Mouse (Mus musculus): ENCODE results near the gene Nsun5.

Gene Nsun5

DNA sequence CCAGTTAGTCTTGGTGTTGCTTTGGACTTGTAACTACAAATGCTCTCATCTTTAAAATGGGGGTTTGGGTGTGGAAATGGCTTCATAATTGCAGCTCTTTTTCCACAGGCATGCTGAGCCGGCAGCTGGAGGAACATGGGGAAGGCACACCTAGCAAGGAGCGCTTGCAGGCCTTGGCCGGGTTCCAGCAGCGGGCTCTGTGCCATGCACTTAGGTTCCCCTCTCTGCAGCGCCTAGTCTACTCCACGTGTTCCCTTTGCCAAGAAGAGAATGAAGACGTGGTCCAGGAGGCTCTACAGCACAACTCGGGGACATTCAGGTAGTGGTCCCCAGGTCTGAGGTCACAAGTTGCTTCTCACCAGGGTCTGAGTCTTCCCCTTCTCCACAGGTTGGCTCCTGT lies 5.4 kb downstream of the Nsun5 start:
- DNase-seq (ENCODE audit: low spot score), result no peak

DNA sequence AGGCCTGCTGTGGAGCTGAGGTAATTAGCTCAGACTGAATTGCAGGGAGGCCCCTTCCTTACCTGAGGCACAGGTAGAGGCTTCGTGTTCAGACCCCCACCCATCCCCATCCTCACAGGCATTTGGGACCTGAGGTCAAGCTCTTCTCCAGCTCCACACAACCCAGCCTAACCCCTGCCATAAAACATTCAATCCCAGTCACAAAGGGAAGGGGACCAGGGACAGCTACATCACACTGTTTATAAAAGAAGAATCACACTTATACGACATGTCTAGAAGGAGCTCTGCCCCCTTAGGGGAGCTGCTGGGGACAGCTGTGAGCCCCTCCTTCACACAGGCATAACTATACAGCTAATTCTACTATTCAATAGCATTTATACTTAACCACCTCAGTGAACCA lies 6.6 kb downstream of the Nsun5 start:
- DNase-seq (ENCODE audit: low spot score), result no peak

DNA sequence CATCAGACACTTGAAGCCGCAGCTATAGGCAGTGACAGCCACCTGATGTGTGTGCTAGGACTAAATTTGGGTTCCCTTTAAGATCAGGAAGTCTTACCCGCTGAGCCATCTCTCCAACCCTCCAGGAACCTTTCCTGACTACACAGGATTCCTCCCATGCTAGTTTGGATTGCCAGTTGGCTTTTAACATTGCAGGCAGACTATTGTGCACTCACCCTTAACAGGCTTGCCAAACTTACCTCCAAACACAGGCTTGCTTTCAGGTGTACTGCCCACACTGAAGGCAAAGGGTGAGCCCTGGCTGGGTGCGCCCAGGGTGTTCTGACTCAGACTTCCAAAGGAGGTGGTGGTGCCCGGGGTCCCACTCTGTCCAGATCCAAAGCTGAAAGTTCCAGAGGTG lies 10.9 kb downstream of the Nsun5 start:
- DNase-seq (ENCODE audit: low spot score), result no peak

DNA sequence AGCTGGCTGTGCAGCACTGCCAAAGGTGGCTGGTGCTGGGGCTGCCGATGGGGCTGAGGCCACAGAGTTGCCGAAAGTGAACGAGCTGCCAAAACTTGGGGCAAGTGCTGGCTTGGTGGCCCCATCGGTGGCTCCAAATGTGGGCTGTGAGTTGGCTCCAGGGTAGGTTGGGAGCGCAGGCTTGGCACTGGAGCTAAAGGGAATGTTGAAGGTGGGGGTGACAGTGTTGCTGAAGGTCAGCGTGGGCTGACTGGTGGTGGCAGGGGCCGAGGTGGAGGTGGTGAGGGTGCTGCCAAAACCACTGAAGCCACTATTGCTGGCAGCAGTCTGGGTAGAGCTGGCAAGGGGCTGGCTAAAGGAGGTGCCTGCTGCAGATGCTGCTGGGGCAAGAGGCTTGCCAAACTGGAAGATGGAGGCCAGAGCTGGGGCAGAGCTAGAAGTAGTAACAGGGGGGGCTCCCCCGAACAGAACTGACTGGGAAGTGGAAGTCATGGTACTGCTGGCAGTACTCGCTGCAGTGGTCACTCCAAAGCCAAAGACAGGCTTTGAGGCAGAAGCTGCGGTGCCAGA lies 11.7 kb downstream of the Nsun5 start:
- no peak for DNase-seq (ENCODE audit: low spot score)

DNA sequence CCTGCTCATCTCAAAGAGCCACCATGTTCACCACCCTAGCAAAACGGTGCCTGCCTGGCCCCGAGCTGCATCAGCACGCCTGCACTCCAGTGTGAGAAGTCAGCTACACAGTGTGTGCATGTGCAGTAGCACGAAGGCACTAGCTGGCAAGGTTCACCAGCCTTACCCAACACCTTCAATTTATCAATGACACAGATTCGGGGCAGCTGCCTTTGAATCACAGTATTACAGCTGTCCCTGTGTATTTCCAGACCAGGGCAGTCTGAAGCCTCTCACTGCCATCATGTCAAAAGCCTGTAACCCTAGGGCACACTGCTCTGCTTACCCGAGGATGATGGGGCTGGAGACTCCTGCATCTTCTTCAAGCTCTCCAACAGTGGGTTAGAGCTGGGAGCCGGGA lies 13.0 kb downstream of the Nsun5 start:
- DNase-seq (ENCODE audit: low spot score), result no peak

DNA sequence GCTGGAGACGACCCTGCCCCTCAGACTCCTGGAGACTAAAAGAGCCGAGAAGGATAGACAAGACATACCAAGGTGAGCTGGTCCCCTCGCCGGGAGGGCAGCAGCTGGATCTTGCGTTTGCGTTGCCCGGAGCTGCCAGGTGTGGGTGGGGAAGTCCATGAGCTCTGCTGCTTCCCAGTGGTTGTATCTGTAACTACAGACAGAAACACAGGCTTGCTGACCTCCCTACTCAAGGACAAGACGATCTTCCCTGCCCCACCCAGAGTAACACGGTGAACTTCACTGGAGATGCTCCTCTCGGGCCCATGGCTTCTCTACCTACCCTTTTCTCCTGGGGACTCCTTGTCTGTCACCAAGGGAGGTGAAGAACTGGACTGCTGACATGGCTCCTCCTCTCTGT lies 14.0 kb downstream of the Nsun5 start:
- no peak for DNase-seq (ENCODE audit: low spot score)

DNA sequence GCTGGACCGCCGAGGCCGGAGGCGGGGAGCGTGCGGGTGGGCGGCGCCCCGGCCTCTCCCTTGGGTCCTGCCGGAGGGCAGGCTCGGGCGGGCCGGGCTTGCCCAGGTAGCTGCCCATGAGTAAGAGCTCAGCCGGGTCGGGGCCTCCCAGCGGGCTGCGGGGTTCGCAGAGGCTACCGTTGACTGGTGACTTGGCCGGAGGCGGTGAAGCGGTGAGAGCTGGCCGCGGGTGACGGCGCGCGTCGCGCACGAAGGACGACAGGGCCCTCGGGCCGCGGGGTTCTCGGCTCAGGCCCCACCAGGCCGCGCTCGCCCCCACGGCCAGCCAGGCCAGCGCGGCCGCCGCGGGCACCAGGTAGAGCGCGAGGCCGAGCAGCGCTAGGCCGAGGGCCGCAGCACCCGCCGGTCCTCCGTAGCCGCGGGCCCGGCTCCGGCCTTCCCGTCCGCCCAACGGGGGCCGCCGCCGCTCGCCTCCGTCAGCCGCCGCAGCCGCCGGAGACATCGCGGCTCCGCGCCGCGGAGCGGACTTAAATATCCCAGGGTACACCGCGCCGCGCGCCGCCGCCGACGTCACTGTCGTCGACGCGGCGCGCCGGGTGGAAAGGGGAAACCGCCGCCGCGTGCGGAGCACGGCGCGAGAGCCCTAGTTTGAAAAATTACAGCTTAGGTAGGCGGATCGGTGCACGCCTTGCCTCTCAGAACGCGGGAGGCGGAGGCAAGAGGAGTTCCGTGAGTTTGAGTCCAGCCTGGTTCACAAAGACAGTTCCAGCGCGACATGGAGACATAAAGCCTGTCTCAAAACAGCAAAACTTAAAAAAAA lies 24.5 kb downstream of the Nsun5 start, which contains the start of gene Pom121:
Gene Pom121, minus strand, starts transcription at position 543 of the 820 bp plus-strand sequence.
- DNase-seq (ENCODE audit: low spot score), result peak; percentile 82

DNA sequence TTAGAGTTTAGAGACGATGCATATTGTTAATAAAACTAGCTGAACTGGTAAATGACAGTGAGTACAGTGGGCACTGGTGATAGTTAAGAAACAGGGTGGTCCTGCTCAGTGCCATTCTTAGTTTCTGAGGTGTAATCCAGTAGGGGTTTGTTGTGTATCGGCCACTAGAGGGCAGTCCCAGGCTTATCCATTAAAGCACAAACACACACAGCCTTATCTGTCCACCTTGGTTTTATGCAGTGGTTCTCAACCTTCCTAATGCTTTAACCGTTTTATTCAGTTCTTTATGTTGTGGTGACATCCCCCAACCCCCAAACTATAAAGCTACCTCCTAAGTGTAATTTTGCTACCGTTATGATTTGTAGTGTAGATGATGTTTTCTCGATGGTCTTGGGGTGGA lies 26.1 kb downstream of the Nsun5 start:
- peak; percentile 69 for DNase-seq (ENCODE audit: low spot score)

DNA sequence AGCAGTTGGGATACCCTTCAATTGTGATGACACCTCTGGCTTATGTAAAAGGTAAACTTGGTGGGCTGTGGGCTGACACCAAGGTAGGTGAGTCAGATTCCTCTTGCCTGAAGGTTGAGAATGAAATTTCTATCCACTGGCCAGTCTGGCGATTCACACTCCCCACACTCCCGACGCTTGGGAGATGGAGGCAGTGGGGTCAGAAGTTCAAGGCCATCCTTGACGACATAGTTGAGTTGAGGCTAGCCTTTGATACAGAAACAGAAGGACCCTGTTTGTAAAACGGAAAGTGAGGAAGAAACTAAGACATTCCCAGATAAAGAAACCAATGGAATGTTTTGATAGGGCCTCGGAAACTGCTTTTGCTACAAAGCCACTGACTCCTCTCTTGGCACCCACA lies 29.6 kb downstream of the Nsun5 start:
- no peak for DNase-seq (ENCODE audit: low spot score)

DNA sequence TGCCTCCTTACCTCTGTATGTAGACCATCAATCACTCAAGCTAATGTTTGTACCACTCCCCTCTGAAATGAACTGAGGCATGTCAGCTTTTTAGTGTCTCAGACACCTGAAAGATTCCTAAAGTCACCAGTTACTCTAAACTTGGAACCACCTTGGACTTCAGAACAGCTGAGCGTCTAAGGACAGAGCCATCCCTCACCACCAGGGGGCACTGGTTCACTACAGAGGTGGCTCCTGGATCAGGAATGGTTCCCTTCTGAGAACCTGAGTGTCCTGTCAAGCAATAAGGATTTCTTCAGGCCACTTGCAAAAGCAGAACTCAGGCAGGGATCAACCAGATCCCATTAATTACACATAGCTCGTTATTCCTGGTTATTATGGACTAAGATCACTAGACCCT lies 30.5 kb downstream of the Nsun5 start:
- DNase-seq (ENCODE audit: low spot score), result peak; percentile 68

DNA sequence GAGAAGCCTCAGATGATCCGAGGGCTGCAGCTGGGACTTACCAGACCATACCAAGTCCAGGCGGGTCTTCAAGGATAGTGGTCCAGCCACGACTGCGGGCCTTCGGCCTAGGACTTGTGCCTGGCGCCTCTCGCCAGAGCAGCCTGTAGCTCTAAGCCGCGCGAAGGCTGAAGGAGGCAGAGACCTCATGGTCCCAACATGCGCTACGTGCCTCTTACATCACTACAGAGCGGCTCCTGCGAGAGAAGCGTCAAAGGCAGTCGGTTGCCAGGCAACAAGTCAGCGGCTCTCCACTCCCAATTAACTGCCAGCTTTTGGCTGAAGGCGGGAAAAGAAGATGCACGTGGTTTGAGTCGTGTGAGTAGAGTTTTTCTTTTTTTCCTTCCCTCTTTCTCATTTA lies 34.9 kb downstream of the Nsun5 start:
- no peak for DNase-seq (ENCODE audit: low spot score)

DNA sequence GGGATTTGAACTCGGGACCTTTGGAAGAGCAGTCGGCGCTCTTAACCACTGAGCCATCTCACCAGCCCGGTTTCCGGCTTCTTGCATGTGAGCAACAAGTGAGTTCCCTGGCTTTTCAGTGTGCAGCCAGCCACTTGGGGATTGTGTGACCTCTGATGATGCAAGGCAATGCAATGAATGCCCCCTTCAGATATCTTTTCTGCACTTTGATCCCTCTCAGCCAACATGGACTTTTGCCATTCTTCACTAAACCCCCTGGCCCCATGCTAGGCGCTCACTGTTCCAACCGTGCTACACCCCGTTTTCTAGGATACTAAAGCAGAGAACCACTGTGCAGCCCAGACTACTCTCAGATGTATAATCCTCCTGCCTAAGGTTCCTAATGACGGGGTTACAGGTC lies 35.7 kb downstream of the Nsun5 start:
- DNase-seq (ENCODE audit: low spot score), result no peak

DNA sequence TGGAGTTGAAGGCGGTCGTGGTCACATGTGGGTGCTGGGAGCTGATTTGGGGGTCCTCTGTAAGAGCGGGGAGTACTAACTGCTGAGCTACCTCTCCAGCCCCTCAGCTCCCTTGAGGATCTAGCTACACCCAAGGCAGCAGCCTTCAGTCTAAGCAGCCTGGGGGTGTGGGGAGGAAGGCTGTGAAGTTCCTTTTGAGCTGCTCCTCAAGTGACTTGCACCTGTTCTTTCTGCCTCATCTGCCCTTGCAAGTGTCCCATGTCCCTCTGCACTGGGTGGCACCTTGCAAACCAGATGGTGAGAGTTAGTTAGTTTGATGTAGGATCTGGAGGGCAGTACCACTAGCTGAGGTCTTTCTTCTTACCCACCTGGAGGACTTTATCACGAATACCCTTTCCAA lies 38.4 kb downstream of the Nsun5 start:
- no peak for DNase-seq (ENCODE audit: low spot score)

DNA sequence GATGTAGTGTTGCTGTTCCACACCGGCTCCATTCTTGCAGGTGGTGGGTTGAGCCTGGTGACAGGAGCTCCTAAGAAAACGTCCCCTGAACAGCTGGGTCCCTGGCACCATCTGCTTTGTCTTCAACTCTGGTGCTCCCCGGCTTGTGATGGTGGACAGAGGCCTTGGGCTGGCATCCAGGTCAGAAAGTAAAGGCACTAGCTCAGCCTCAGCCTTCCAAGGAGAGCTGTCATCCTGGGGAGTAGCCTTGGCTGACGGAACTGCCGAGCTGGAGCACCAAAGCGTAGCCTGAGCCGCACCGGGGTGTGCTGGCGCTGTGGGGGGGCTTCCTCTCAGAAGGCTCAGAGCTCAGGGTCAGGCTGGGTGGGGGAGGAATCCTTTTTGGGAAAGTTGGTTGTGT lies 40.5 kb downstream of the Nsun5 start:
- no peak for DNase-seq (ENCODE audit: low spot score)

Measured in c-Kit-positive CD71-positive TER-119-positive erythroid progenitor cells, embryonic 14.5 days (primary cell).